Mouse (Mus musculus) forebrain, embryonic 15.5 days (tissue): ENCODE results near the gene Kif14. TPM values are rescaled to one million over a fixed set of nuclear protein-coding genes. Genes with fewer than 3 reads are reported as not detected.
A peak's percentile ranks its signal among the peaks of the same experiment; 100 is the strongest.

Experiments
- ATAC-seq: fragments of 200-750 bp; cut with Nextera tagmentation; replicated peaks from 2 replicates; pipeline ENCODE4 v1.8.0; 2017; ENCODE audit warnings: mild to moderate bottlenecking, moderate TSS enrichment, moderate library complexity
- H3K27ac ChIP-seq: fragments of 300-500 bp; sonication (generic); replicated peaks from 2 replicates; pipeline ENCODE4 v1.5.1; 2015; ENCODE audit warnings: mild to moderate bottlenecking, inconsistent platforms
- H3K27me3 ChIP-seq: fragments of 300-500 bp; sonication (generic); 2 replicates; pipeline ENCODE4 v1.6.1; 2015; ENCODE audit warnings: inconsistent platforms
- H3K36me3 ChIP-seq: fragments of 300-500 bp; sonication (generic); 2 replicates; pipeline ENCODE4 v1.6.1; 2015; ENCODE audit warnings: mild to moderate bottlenecking, inconsistent platforms
- H3K4me1 ChIP-seq: fragments of 300-500 bp; sonication (generic); 2 replicates; pipeline ENCODE4 v1.6.1; 2015; ENCODE audit warnings: inconsistent platforms
- H3K4me2 ChIP-seq: fragments of 300-500 bp; sonication (generic); replicated peaks from 2 replicates; pipeline ENCODE4 v1.6.1; 2015; ENCODE audit warnings: mild to moderate bottlenecking, inconsistent platforms
- H3K4me3 ChIP-seq: fragments of 300-500 bp; sonication (generic); 2 replicates; pipeline ENCODE4 v1.5.1; 2015; ENCODE audit warnings: mild to moderate bottlenecking, inconsistent platforms
- H3K9ac ChIP-seq: fragments of 300-500 bp; sonication (generic); replicated peaks from 2 replicates; pipeline ENCODE4 v1.6.1; 2015; ENCODE audit warnings: mild to moderate bottlenecking, inconsistent platforms
- H3K9me3 ChIP-seq: fragments of 300-500 bp; sonication (generic); 2 replicates; pipeline ENCODE4 v1.6.1; 2016; ENCODE audit warnings: inconsistent platforms
- WGBS: fragments of 180-500 bp; shearing (Covaris S2); methylation state at CpG from one replicate; pipeline ENCODE4 v1.1.7; 2015; ENCODE audit warnings: mixed read lengths; 5-methylcytosine and 5-hydroxymethylcytosine counted together
- polyA plus RNA-seq: library from polyadenylated mRNA; unstranded; fragments of >200 nt; fragmentation: Nextera tagmentation; extraction: Ambion mirVana; gene quantifications from 2 replicates; pipeline ENCODE4 v1.2.1, GENCODE M21; 2015

The Kif14 gene
- polyA plus RNA-seq, 1 experiment from 2014 or later = 2.3 TPM

- ATAC-seq = no peak
Measured at GRCm38 (mm10) chr1:136559774-136560173, 93.6 kb downstream of the Kif14 start.

GRCm38 (mm10) chr1:136561823-136562222, 95.7 kb downstream of the Kif14 start:
- Histone ChIP-seq H3K27ac (no peak overlapping the region), H3K9me3 (no peaks in the 10 kb centered on the region), H3K4me3 (no peak overlapping the region), H3K9ac (no peak overlapping the region), H3K4me2 (no peak overlapping the region), H3K4me1 (peaks cover 5% of the 10 kb centered on the region), H3K36me3 (no peaks in the 10 kb centered on the region), H3K27me3 (no peaks in the 10 kb centered on the region)
- ATAC-seq = no peak
- 68% methylated on average over 10 of the region's 10 CpGs for WGBS

More at GRCm38 (mm10) chr1:136559774-136560173, 93.6 kb downstream of the Kif14 start:
- Histone ChIP-seq H3K4me1 (peaks cover 5% of the 10 kb centered on the region), H3K4me2 (no peak overlapping the region), H3K27ac (no peak overlapping the region), H3K27me3 (no peaks in the 10 kb centered on the region), H3K36me3 (no peaks in the 10 kb centered on the region), H3K4me3 (no peak overlapping the region), H3K9ac (no peak overlapping the region), H3K9me3 (no peaks in the 10 kb centered on the region)
- 86% methylated on average over 9 of the region's 9 CpGs for whole genome bisulfite sequencing

GRCm38 (mm10) chr1:136563149-136563548, 97.0 kb downstream of the Kif14 start:
- Histone ChIP-seq H3K4me2 (no peak overlapping the region), H3K27ac (no peak overlapping the region), H3K9me3 (no peaks in the 10 kb centered on the region), H3K9ac (no peak overlapping the region), H3K4me1 (peaks cover 5% of the 10 kb centered on the region), H3K36me3 (no peaks in the 10 kb centered on the region), H3K27me3 (no peaks in the 10 kb centered on the region), H3K4me3 (no peak overlapping the region)
- no peak for ATAC-seq
- WGBS = 14% methylated on average over 11 of the region's 11 CpGs

DNA sequence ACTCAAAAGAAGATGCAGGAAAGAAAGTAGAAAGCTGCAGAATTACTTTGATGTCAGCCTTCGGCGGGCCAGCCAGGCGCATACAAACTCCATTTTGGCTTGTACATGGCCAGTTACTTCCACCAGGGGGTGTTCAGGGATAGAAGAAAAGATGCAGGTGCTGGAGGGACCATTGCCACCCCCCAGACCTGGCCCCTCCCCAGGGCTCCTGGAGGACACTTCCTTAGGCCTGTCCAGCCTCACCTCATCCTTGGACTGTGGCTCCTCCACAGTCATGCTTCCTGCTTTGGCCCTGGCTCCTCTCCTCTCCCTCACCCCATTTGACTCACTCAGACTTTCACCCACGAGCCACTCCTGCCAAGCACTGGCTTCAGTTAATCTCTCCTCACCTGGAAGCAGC, 98.8 kb downstream of the Kif14 start:
- ATAC-seq = no peak
- H3K9ac ChIP-seq = no peak overlapping the region
- H3K4me1 ChIP-seq = peaks cover 5% of the 10 kb centered on the region
- no peak overlapping the region for H3K27ac ChIP-seq
- H3K4me2 ChIP-seq = no peak overlapping the region
- no peaks in the 10 kb centered on the region for H3K27me3 ChIP-seq
- 67% methylated on average over 4 of the region's 4 CpGs for WGBS
- no peak overlapping the region for H3K4me3 ChIP-seq
- no peaks in the 10 kb centered on the region for H3K9me3 ChIP-seq
- no peaks in the 10 kb centered on the region for H3K36me3 ChIP-seq

DNA sequence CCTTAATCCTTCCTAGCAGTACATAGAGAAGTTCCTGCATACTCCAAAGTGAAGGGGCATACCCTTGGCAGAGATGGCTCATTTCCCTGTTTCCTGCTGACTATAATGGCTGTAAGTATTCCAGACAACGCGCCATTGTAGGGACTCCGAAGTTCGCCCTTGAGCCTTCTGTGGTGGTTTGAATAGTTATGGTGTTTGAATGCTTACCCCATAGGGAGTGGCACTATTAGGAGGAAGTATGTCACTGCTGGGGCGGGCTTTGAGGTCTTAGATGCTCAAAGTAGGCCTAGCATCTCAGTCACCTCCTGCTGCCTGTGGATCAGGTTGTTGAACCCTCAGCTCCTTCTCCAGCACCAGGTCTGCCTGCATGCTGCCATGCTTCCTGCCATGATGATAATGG, 100.2 kb downstream of the Kif14 start:
- no peaks in the 10 kb centered on the region for H3K27me3 ChIP-seq
- no peaks in the 10 kb centered on the region for H3K9me3 ChIP-seq
- no peak overlapping the region for H3K4me2 ChIP-seq
- no peak overlapping the region for H3K27ac ChIP-seq
- WGBS = 87% methylated on average over 5 of the region's 5 CpGs
- ATAC-seq = no peak
- H3K9ac ChIP-seq = no peak overlapping the region
- H3K4me1 ChIP-seq = peaks cover 8% of the 10 kb centered on the region
- H3K4me3 ChIP-seq = no peak overlapping the region
- no peaks in the 10 kb centered on the region for H3K36me3 ChIP-seq

GRCm38 (mm10) chr1:136567641-136568040, 101.5 kb downstream of the Kif14 start:
- H3K9ac ChIP-seq = no peak overlapping the region
- ATAC-seq = no peak
- H3K4me2 ChIP-seq = no peak overlapping the region
- H3K36me3 ChIP-seq = no peaks in the 10 kb centered on the region
- no peak overlapping the region for H3K4me3 ChIP-seq
- H3K27me3 ChIP-seq = no peaks in the 10 kb centered on the region
- 95% methylated on average over 4 of the region's 4 CpGs for WGBS
- no peaks in the 10 kb centered on the region for H3K9me3 ChIP-seq
- H3K27ac ChIP-seq = no peak overlapping the region
- peaks cover 8% of the 10 kb centered on the region for H3K4me1 ChIP-seq

- no peaks in the 10 kb centered on the region for H3K27me3 ChIP-seq
- no peak overlapping the region for H3K4me2 ChIP-seq
- no peaks in the 10 kb centered on the region for H3K36me3 ChIP-seq
- no peak overlapping the region for H3K9ac ChIP-seq
- ATAC-seq = no peak
- H3K4me3 ChIP-seq = no peak overlapping the region
- WGBS = 94% methylated on average over 11 of the region's 11 CpGs
- no peaks in the 10 kb centered on the region for H3K9me3 ChIP-seq
- 0 out of 2 replicates have a peak, but pooled peaks cover 4% of the 10 kb centered on the region for H3K4me1 ChIP-seq
- no peak overlapping the region for H3K27ac ChIP-seq
Measured at GRCm38 (mm10) chr1:136568738-136569194, 102.6 kb downstream of the Kif14 start.

DNA sequence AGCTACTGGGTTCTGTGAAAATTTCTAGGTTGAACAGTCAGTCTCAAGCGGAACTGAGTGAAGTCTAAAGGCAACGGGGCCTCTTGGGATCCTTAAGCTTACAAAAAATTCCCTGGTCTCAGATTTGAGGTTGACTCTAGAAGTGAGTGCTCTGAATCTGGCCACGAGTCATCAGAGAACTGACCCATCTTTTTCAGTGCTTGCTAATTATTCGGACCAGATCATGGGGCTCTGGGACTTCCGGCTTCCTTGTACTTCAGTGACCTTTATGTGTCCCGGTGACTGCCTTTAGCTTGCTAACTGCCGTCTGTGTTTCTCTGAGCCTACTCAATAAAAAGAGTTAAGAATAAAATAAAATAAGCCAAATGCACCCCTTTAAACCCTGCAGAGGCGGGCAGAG, 103.1 kb downstream of the Kif14 start:
- Histone ChIP-seq H3K4me1 (0 out of 2 replicates have a peak, but pooled peaks cover 4% of the 10 kb centered on the region), H3K27me3 (no peaks in the 10 kb centered on the region), H3K9ac (no peak overlapping the region), H3K4me3 (no peak overlapping the region), H3K9me3 (no peaks in the 10 kb centered on the region), H3K4me2 (no peak overlapping the region), H3K27ac (no peak overlapping the region), H3K36me3 (no peaks in the 10 kb centered on the region)
- WGBS = 85% methylated on average over 8 of the region's 8 CpGs
- ATAC-seq = no peak

- no peak overlapping the region for H3K9ac ChIP-seq
- H3K4me1 ChIP-seq = 0 out of 2 replicates have a peak, but pooled peaks cover 4% of the 10 kb centered on the region
- ATAC-seq = no peak
- no peaks in the 10 kb centered on the region for H3K27me3 ChIP-seq
- no peaks in the 10 kb centered on the region for H3K36me3 ChIP-seq
- H3K4me3 ChIP-seq = no peak overlapping the region
- H3K4me2 ChIP-seq = peak overlapping the region; percentile 24
- H3K27ac ChIP-seq = no peak overlapping the region
- 51% methylated on average over 20 of the region's 20 CpGs for WGBS
- no peaks in the 10 kb centered on the region for H3K9me3 ChIP-seq
Measured at GRCm38 (mm10) chr1:136569626-136570297, 103.6 kb downstream of the Kif14 start.

GRCm38 (mm10) chr1:136570298-136570653, 104.1 kb downstream of the Kif14 start:
- Histone ChIP-seq H3K4me1 (0 out of 2 replicates have a peak, but pooled peaks cover 4% of the 10 kb centered on the region), H3K27me3 (no peaks in the 10 kb centered on the region), H3K9me3 (no peaks in the 10 kb centered on the region), H3K4me2 (peak overlapping the region; percentile 24), H3K4me3 (no peak overlapping the region), H3K36me3 (no peaks in the 10 kb centered on the region), H3K9ac (no peak overlapping the region), H3K27ac (no peak overlapping the region)
- WGBS = 12% methylated on average over 13 of the region's 13 CpGs
- no peak for ATAC-seq

DNA sequence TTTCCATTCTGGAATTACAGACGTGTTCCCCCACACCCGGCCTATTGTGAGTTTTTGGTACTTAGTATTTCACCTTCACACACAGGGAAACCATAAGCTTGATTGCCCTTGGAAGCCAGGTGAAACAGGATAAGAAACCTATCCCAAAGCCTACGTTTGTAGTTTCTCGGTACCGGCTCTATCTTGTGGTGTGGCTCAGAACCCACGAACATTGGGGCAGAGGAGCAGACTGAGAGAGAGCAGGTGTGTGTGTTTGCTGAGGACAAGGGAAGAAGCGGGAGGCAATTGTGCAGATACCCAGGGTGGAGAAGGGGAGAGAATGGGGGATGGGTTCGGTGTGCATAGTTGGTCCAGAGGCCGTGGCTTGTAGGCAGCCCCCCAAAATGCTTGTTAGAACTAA, 104.8 kb downstream of the Kif14 start:
- ATAC-seq = no peak
- no peak overlapping the region for H3K9ac ChIP-seq
- no peaks in the 10 kb centered on the region for H3K9me3 ChIP-seq
- H3K4me1 ChIP-seq = 0 out of 2 replicates have a peak, but pooled peaks cover 4% of the 10 kb centered on the region
- no peaks in the 10 kb centered on the region for H3K27me3 ChIP-seq
- no peak overlapping the region for H3K4me2 ChIP-seq
- no peak overlapping the region for H3K27ac ChIP-seq
- 85% methylated on average over 9 of the region's 9 CpGs for WGBS
- H3K36me3 ChIP-seq = no peaks in the 10 kb centered on the region
- H3K4me3 ChIP-seq = no peak overlapping the region

DNA sequence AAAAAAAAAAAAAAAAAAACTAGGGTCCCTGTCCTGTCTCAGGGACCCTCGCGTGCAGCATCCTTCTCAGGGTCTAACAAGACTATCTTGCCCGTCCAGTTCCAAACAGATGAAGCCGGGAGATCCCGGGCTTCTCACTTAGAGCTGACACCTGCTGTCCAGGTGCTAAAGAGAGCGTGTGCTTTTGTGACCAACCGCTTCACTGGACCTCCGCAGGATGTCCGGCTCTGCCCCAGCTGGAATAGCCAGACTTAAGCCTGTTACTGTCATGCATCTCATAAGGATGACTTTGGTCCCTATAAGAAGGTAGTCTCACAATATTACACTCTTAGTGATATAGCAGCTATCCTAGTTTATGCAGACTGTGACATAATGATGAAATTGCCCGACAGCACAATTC, 105.4 kb downstream of the Kif14 start:
- Histone ChIP-seq H3K4me3 (no peak overlapping the region), H3K36me3 (no peaks in the 10 kb centered on the region), H3K4me2 (no peak overlapping the region), H3K4me1 (0 out of 2 replicates have a peak, but pooled peaks cover 4% of the 10 kb centered on the region), H3K9me3 (no peaks in the 10 kb centered on the region), H3K27me3 (no peaks in the 10 kb centered on the region), H3K27ac (no peak overlapping the region), H3K9ac (no peak overlapping the region)
- no peak for ATAC-seq
- WGBS = 92% methylated on average over 10 of the region's 10 CpGs
